Mouse (Mus musculus) limb, embryonic 15.5 days (tissue): ENCODE measurements around the gene Ttc27. TPM values are rescaled to one million over a fixed set of nuclear protein-coding genes. Genes with fewer than 3 reads are reported as not detected.
A peak's percentile ranks its signal among the peaks of the same experiment; 100 is the strongest.

Experiments
- ATAC-seq: fragments of 200-750 bp; cut with Nextera tagmentation; 2 replicates; pipeline ENCODE4 v1.8.0; 2017; ENCODE audit warnings: low read depth, moderate TSS enrichment; ENCODE audit not compliant: insufficient number of reproducible peaks, low FRiP score, low TSS enrichment
- H3K27ac ChIP-seq: fragments of 300-500 bp; sonication (generic); 2 replicates; pipeline ENCODE4 v1.5.1; 2015; ENCODE audit warnings: moderate library complexity, mild to moderate bottlenecking, inconsistent platforms
- H3K27me3 ChIP-seq: fragments of 300-500 bp; sonication (generic); 2 replicates; pipeline ENCODE4 v1.6.1; 2015; ENCODE audit warnings: inconsistent platforms
- H3K36me3 ChIP-seq: fragments of 300-500 bp; sonication (generic); 2 replicates; pipeline ENCODE4 v1.6.1; 2015; ENCODE audit warnings: inconsistent platforms
- H3K4me1 ChIP-seq: fragments of 300-500 bp; sonication (generic); 2 replicates; pipeline ENCODE4 v1.6.1; 2015; ENCODE audit warnings: inconsistent platforms
- H3K4me2 ChIP-seq: fragments of 300-500 bp; sonication (generic); 2 replicates; pipeline ENCODE4 v1.6.1; 2015; ENCODE audit warnings: mild to moderate bottlenecking, inconsistent platforms
- H3K4me3 ChIP-seq: fragments of 300-500 bp; sonication (generic); 2 replicates; pipeline ENCODE4 v1.5.1; 2015; ENCODE audit warnings: mild to moderate bottlenecking, inconsistent platforms
- H3K9ac ChIP-seq: fragments of 300-500 bp; sonication (generic); 2 replicates; pipeline ENCODE4 v1.6.1; 2015; ENCODE audit warnings: inconsistent platforms
- H3K9me3 ChIP-seq: fragments of 300-500 bp; sonication (generic); 2 replicates; pipeline ENCODE4 v1.6.1; 2016; ENCODE audit warnings: inconsistent platforms
- WGBS: fragments of 180-500 bp; shearing (Covaris S2); methylation state at CpG from one replicate; pipeline ENCODE4 v1.1.7; 2015; 5-methylcytosine and 5-hydroxymethylcytosine counted together
- polyA plus RNA-seq: library from polyadenylated mRNA; unstranded; fragments of >200 nt; fragmentation: Nextera tagmentation; extraction: Ambion mirVana; gene quantifications from 2 replicates; pipeline ENCODE4 v1.2.1, GENCODE M21; 2015

Gene Ttc27
- polyA plus RNA-seq, 1 experiment from 2014 or later = 20.2 TPM

- Histone ChIP-seq H3K36me3 (0 out of 2 replicates have a peak, but pooled peaks cover 3% of the 10 kb centered on the region), H3K4me1 (0 out of 2 replicates have a peak, but pooled peaks cover 5% of the 10 kb centered on the region), H3K9me3 (no peaks in the 10 kb centered on the region), H3K27me3 (no peaks in the 10 kb centered on the region), H3K4me2 (no peak overlapping the region), H3K4me3 (no peak overlapping the region), H3K9ac (no peak overlapping the region), H3K27ac (no peak overlapping the region)
- 88% methylated on average over 2 of the region's 2 CpGs for WGBS
- no peak for ATAC-seq
These were observed 86.3 kb downstream of the Ttc27 start for GRCm38 (mm10) chr17:74803835-74804234.

DNA sequence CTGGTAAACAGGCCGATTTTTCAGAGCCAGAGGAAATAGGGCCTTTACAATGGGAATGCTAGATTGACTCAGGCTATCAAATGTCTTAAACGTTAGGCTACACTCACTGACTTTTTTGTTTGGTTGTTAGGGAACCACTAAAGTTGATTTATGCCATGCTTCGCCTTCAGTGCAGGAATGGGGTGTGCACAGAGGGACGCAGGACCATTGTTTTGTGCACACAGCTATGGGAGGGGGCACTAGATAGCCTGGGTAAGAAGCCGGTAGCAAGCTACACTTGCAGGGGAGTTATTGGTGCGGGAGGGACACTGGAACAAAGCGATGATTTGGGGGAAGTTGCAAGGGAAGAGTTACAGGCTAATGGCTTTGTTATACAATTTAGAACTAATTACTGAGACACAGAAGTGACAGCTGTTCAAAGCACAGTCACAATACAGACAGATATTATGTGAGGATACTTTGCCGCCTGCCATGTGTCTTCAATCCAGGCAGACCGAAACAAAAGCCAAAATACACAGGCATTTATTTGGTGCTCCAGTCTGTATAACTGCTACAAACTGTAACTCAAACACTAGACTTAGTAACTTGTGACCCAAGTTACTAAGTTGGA is 86.9 kb downstream of the Ttc27 start:
- Histone ChIP-seq H3K27me3 (no peaks in the 10 kb centered on the region), H3K4me3 (no peak overlapping the region), H3K36me3 (0 out of 2 replicates have a peak, but pooled peaks cover 3% of the 10 kb centered on the region), H3K4me1 (0 out of 2 replicates have a peak, but pooled peaks cover 5% of the 10 kb centered on the region), H3K9ac (no peak overlapping the region), H3K4me2 (no peak overlapping the region), H3K9me3 (no peaks in the 10 kb centered on the region), H3K27ac (no peak overlapping the region)
- no peak for ATAC-seq
- 56% methylated on average over 9 of the region's 9 CpGs for WGBS

DNA sequence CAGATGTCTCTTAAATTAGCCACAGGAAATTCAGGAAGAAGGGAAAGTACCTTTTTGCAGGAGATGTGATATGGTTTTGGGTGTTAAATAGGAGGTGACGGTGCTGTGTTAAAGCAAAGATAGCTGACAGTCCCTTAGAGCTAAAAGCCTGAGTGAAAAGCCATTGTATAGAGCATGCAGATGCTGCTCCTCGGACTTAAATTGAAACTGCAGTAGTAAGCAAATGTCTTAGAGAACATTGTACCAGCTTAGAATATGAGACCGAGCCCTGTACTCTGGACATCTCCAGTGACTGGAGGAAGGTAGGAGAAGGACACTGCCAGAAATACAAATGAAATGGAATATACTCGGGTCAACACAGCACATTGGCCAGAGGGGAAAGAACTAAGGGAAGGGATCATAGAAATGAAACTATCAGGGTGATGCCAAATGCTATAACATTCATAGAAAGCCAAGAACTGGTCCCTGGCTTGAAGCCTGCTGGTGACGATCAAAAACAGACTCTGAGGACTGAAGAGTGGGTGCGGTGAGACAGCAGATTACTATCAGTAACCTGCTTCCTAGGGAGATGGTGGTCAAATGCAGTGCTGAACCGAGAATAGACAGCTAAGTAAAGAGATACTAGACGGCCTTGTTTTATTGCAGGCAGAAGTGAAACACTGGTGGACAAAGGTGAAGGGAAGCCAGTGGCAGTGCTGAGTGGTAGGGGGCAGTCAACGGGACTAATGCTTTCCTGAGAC is 90.1 kb downstream of the Ttc27 start:
- Histone ChIP-seq H3K36me3 (0 out of 2 replicates have a peak, but pooled peaks cover 3% of the 10 kb centered on the region), H3K4me3 (no peak overlapping the region), H3K9ac (no peak overlapping the region), H3K27ac (no peak overlapping the region), H3K4me2 (no peak overlapping the region), H3K27me3 (no peaks in the 10 kb centered on the region), H3K9me3 (no peaks in the 10 kb centered on the region), H3K4me1 (peaks cover 7% of the 10 kb centered on the region; the same call in 1 of the 2 replicates)
- ATAC-seq = no peak
- 65% methylated on average over 9 of the region's 9 CpGs for WGBS

DNA sequence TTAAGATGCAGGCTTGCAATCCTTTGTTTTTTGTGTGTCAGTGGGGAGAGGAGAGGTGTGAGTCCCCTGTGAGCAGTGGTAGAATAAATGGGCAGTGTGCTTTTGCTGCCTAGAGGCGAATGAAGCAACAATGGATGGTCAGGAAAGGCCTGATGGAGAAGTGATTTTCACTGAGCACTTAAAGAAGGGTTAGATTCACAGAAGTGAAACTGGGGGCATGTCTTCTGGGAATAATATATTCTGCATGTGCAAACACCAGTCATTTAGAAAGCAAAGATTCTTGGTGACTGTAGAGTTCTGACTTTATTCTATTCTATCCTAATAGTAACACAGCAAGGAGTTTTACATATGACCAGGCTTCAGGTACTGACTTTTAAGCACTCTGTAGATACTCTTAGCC is 90.8 kb downstream of the Ttc27 start:
- 77% methylated on average over 1 of the region's 1 CpGs for WGBS
- Histone ChIP-seq H3K27ac (no peak overlapping the region), H3K4me2 (no peak overlapping the region), H3K4me3 (no peak overlapping the region), H3K9me3 (no peaks in the 10 kb centered on the region), H3K9ac (no peak overlapping the region), H3K27me3 (no peaks in the 10 kb centered on the region), H3K4me1 (peaks cover 7% of the 10 kb centered on the region; the same call in 1 of the 2 replicates), H3K36me3 (0 out of 2 replicates have a peak, but pooled peaks cover 3% of the 10 kb centered on the region)
- no peak for ATAC-seq

- no peak for ATAC-seq
- Histone ChIP-seq H3K4me2 (no peak overlapping the region), H3K4me3 (no peak overlapping the region), H3K36me3 (0 out of 2 replicates have a peak, but pooled peaks cover 3% of the 10 kb centered on the region), H3K9me3 (no peaks in the 10 kb centered on the region), H3K27me3 (no peaks in the 10 kb centered on the region), H3K9ac (no peak overlapping the region), H3K4me1 (peaks cover 7% of the 10 kb centered on the region; the same call in 1 of the 2 replicates), H3K27ac (no peak overlapping the region)
- WGBS = 88% methylated on average over 4 of the region's 4 CpGs
These were observed 91.4 kb downstream of the Ttc27 start for GRCm38 (mm10) chr17:74808901-74809300.

DNA sequence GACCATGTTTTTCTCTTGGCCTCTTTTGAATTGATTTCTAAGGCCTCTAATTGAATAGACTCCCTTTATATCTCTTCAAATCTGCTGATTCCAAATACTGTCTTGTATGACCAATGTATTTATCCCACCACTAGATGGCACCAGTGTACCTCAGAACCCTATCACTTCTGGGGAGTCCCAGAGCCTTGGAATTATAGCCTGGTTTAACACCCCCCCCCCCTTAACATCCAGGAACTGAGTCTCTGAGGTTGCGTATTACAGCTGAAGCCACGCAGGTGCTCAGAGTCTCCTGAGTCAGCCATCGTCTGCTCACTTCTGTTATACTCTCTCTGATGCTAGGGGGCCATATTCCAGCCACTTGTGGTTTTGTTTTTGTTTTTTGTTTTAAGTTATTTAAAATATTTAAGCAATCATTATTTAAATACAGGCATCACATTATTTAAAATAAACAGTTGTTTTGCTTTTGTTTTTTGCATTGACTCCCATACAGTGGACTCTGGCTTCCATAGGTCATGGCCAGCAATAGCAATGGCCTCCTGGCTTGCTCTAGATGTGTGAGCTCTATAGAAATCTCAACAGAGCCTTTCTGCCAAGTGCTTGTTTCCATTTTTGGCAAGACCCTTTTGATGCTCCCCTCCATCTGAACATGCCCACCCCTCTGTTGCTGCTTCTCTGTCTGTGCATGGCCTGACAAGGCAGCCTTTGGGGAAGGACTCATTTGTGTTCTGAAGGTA is 93.5 kb downstream of the Ttc27 start:
- H3K4me3 ChIP-seq = no peak overlapping the region
- no peaks in the 10 kb centered on the region for H3K27me3 ChIP-seq
- no peaks in the 10 kb centered on the region for H3K9me3 ChIP-seq
- peak; percentile 63; the same call in 1 of the 2 replicates for ATAC-seq
- H3K4me2 ChIP-seq = no peak overlapping the region
- peaks cover 7% of the 10 kb centered on the region; the same call in 1 of the 2 replicates for H3K4me1 ChIP-seq
- H3K36me3 ChIP-seq = no peaks in the 10 kb centered on the region
- no peak overlapping the region for H3K9ac ChIP-seq
- H3K27ac ChIP-seq = no peak overlapping the region
- WGBS = 20% methylated on average over 3 of the region's 3 CpGs

DNA sequence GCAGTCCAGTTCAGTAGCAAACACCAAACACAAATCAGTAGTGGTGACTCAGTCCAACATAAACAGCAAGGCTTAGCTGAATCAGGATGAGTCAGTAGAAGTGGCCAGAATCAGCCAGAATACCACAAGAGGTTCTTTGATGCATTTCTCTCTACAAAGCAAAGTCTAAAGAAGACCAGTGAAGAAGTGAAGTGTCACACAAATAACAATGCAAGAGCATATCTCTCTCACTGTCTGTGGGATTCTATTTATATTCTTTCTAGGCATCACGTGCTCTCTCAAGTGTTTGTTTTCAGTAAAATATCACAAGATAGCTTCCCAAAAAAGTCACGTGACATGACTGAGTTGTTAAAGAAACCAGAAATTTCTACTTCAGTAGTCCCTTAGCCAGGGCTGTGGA is 102.2 kb downstream of the Ttc27 start:
- no peak overlapping the region for H3K27ac ChIP-seq
- 0 out of 2 replicates have a peak, but pooled peaks cover 2% of the 10 kb centered on the region for H3K36me3 ChIP-seq
- no peak overlapping the region for H3K4me2 ChIP-seq
- H3K9me3 ChIP-seq = no peaks in the 10 kb centered on the region; the same call in 1 of the 2 replicates
- no peak overlapping the region for H3K4me3 ChIP-seq
- WGBS = 86% methylated on average over 2 of the region's 2 CpGs
- no peaks in the 10 kb centered on the region for H3K27me3 ChIP-seq
- ATAC-seq = no peak
- no peak overlapping the region for H3K9ac ChIP-seq
- no peaks in the 10 kb centered on the region for H3K4me1 ChIP-seq

DNA sequence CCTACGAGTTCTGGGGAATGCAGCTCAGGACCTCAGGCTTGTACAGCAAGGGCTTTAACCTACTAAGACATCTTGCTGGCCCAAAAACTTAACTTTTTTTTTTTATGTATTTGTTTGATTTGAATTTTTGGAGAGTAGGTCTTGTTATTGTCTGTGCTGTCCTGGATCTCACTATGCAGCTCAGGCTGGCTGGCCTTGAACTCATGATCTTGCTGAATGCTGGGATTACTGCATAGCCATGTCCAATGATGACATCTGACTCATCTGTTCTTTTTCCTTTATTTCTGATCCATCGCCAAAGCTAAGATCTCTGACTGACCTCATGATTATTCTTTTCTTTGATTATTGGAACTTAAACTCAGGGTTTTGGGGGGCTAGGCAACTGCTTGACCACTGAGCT is 113.3 kb downstream of the Ttc27 start:
- no peak overlapping the region for H3K27ac ChIP-seq
- H3K4me3 ChIP-seq = no peak overlapping the region
- WGBS = 90% methylated on average over 2 of the region's 2 CpGs
- no peak overlapping the region for H3K9ac ChIP-seq
- no peaks in the 10 kb centered on the region; the same call in 1 of the 2 replicates for H3K4me1 ChIP-seq
- no peaks in the 10 kb centered on the region for H3K36me3 ChIP-seq
- ATAC-seq = no peak
- no peak overlapping the region for H3K4me2 ChIP-seq
- no peaks in the 10 kb centered on the region for H3K27me3 ChIP-seq
- no peaks in the 10 kb centered on the region for H3K9me3 ChIP-seq

DNA sequence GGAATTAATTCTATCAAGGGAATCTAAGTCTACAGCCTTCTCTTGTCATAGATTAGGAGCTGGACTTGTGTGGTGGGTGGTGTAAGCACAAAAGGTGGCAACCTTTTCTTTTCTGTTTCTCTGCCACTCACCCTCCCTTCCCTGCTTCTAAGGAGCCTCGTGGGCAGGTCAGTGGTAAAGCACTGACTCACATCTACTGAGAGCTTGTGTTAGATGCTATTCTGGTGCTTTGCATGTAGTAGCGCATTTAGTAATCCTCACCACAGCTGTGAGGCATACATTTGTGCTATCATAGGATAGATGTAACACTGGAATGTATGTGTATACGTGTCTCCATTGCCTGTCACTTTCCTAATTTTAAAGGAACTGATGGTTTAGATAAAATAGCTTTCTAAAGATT is 124.2 kb downstream of the Ttc27 start:
- no peak overlapping the region for H3K4me2 ChIP-seq
- 71% methylated on average over 3 of the region's 3 CpGs for WGBS
- H3K4me3 ChIP-seq = no peak overlapping the region
- no peaks in the 10 kb centered on the region for H3K9me3 ChIP-seq
- no peak for ATAC-seq
- H3K27me3 ChIP-seq = no peaks in the 10 kb centered on the region
- H3K4me1 ChIP-seq = peaks cover 13% of the 10 kb centered on the region
- H3K9ac ChIP-seq = no peak overlapping the region
- H3K36me3 ChIP-seq = no peaks in the 10 kb centered on the region
- no peak overlapping the region for H3K27ac ChIP-seq

DNA sequence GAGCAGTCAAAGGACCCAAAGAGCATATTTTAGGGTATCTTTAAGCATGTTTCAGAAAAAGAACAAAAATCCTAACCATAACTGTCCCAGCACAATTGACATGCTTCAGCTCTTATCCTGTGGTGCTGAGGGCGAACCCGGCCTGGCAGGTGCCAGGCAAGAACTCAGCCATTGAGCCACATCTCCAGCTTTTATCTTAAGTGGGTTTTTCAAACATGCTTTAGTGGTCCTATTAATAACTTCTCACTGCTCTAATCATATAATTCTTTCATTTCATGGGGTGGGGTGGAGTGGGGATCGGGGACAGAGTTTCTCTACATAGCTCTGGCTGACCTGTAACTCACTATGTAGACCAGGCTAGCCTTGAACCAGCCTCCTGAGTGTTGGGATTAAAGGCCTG is 125.1 kb downstream of the Ttc27 start:
- no peaks in the 10 kb centered on the region for H3K9me3 ChIP-seq
- 95% methylated on average over 3 of the region's 3 CpGs for WGBS
- no peaks in the 10 kb centered on the region for H3K36me3 ChIP-seq
- no peak for ATAC-seq
- no peak overlapping the region for H3K27ac ChIP-seq
- no peak overlapping the region for H3K4me2 ChIP-seq
- H3K27me3 ChIP-seq = no peaks in the 10 kb centered on the region
- no peak overlapping the region for H3K4me3 ChIP-seq
- H3K4me1 ChIP-seq = peaks cover 13% of the 10 kb centered on the region
- H3K9ac ChIP-seq = no peak overlapping the region

DNA sequence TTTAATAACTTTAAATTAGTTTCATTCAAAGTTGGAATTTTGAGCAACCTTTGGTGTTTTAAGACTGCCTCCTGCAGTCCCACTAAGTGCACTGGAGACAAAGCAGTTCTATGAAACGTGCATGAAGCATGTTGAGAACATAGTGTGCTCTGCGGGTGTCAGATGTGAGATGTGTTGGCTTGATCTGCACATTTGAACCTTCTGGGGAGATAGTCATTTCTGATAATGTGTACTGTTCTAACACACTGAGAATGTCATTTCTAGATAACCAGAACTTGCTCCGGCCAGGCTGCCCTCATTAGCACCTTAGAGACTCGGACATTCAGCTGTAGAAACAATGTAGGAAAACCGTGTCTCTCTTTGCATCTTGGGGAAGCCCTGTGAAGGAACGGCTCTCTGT is 126.0 kb downstream of the Ttc27 start:
- Histone ChIP-seq H3K9me3 (no peaks in the 10 kb centered on the region), H3K4me3 (no peak overlapping the region), H3K27ac (no peak overlapping the region), H3K9ac (no peak overlapping the region), H3K4me2 (no peak overlapping the region), H3K27me3 (no peaks in the 10 kb centered on the region), H3K4me1 (peaks cover 13% of the 10 kb centered on the region), H3K36me3 (no peaks in the 10 kb centered on the region)
- 88% methylated on average over 6 of the region's 6 CpGs for WGBS
- no peak for ATAC-seq
